Mouse (Mus musculus) layer of hippocampus, adult 2 months (tissue): ENCODE results near the gene Rnf144b. TPM values are rescaled to one million over a fixed set of nuclear protein-coding genes. Genes with fewer than 3 reads are reported as not detected.
A peak's percentile ranks its signal among the peaks of the same experiment; 100 is the strongest.

Experiments used
- DNase-seq, 2 experiments: peaks; one replicate each; pipeline ENCODE4 v3.0.0; 2022; ENCODE audit warnings: low spot score in 2 of 2
- H3K27ac ChIP-seq: fragments of 200-600 bp; 2 replicates; pipeline ENCODE4 v1.8.1; 2022
- H3K4me3 ChIP-seq: fragments of 200-600 bp; 2 replicates; pipeline ENCODE4 v1.8.1; 2022; ENCODE audit warnings: mild to moderate bottlenecking
- CTCF ChIP-seq: fragments of 200-600 bp; conservative IDR thresholded peaks from 2 replicates; pipeline ENCODE4 v1.8.1; 2022; ENCODE audit warnings: antibody characterized with exemption, mild to moderate bottlenecking, moderate library complexity
- long read RNA-seq, 2 experiments: library from polyadenylated mRNA; stranded (forward); transcript quantifications; one replicate each; pipeline ENCODE4 v2.0.0; 2021; ENCODE audit warnings: borderline mapping rate in 2 of 2
- total RNA-seq, 2 experiments: library from RNA; stranded (reverse); gene quantifications; 2 replicates each; pipeline ENCODE4 v1.2.3; 2021

Rnf144b gene
- 10 to 100 TPM; 11.4 to 11.6 TPM for total RNA-seq
- long read RNA-seq, experiment 1, partial matches to known transcripts = 1 of 2 reads
- long read RNA-seq, experiment 1, other reads (novel, unspliced or antisense) = 0 of 2 reads
- long read RNA-seq, experiment 2, full-length matches to known transcripts = 1 of 3 reads
- long read RNA-seq, experiment 2, partial matches to known transcripts = 0 of 3 reads
- long read RNA-seq, experiment 2, other reads (novel, unspliced or antisense) = 2 of 3 reads

DNA sequence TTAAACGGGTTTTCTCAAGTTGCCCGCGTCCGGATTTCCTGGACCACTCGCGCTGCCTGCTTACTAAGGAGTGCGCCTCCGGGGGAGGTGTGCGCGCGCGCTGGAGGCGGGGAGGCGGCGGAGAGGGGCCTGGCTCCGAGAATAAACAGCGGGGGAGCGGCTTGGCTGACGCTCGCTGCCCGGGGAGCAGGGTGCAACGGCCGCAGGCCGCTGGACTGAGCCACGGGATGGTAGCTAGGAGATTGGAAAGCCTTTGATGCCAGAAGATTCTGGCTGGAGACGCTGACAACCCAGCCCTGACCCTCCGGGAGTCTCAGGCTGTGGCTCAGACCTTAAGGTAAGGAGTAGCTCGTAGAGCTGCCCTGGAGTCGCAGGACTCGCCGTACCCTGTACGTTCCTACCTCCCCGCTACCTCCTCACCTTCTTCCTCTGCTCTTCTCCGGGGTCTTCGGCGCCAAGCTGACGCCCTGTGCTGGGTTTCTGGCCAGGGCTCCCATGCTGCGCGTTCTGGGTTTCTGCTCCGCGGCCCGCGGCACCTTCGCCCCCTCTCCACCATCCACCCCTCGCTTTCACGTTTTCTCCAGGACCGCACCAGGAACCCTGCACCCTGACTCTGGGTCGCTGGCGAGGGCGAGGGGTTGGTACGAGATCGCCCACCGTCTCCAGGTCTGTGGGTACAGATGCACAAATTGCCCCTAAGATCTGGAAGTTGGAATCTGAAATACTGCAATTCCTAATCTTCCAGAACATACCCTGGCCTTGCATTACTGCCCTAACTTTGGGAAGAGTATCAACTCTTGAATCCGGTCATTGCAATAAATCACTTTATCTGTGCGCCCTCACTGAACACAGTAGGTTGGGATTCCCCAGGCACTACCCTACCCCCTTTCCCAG, at the start of gene Rnf144b:
Gene Rnf144b (plus strand): TSS at position 120 of the 894 bp plus-strand sequence.
- peak in 1 of 2 experiments; percentile 38 for DNase-seq
- no peak for TF ChIP-seq CTCF
- Histone ChIP-seq H3K4me3 (peak within 1 kb of the TSS; percentile 72), H3K27ac (peak within 1 kb of the TSS; percentile 61; the same call in 1 of the 2 replicates)

- no peak for TF ChIP-seq CTCF
- Histone ChIP-seq H3K27ac (no peak overlapping the region), H3K4me3 (no peak overlapping the region)
- DNase-seq = no peak
Observed at GRCm38 (mm10) chr13:47076156-47076555, 46.3 kb upstream of the Rnf144b start.

- DNase-seq = no peak
- no peak overlapping the region for H3K4me3 ChIP-seq
- no peak overlapping the region for H3K27ac ChIP-seq
- TF ChIP-seq CTCF = no peak
Observed at GRCm38 (mm10) chr13:47077367-47077766, 45.1 kb upstream of the Rnf144b start.

GRCm38 (mm10) chr13:47078799-47079198, 43.7 kb upstream of the Rnf144b start:
- no peak for DNase-seq
- Histone ChIP-seq H3K4me3 (no peak overlapping the region), H3K27ac (no peak overlapping the region)
- peak; percentile 59 for TF ChIP-seq CTCF

GRCm38 (mm10) chr13:47080905-47081505, 41.5 kb upstream of the Rnf144b start:
- peak; percentile 71 for TF ChIP-seq CTCF
- DNase-seq = no peak
- H3K4me3 ChIP-seq = no peak overlapping the region
- no peak overlapping the region for H3K27ac ChIP-seq

- TF ChIP-seq CTCF = no peak
- no peak overlapping the region for H3K4me3 ChIP-seq
- DNase-seq = no peak
- H3K27ac ChIP-seq = no peak overlapping the region
Observed at GRCm38 (mm10) chr13:47088433-47088832, 34.0 kb upstream of the Rnf144b start.

DNA sequence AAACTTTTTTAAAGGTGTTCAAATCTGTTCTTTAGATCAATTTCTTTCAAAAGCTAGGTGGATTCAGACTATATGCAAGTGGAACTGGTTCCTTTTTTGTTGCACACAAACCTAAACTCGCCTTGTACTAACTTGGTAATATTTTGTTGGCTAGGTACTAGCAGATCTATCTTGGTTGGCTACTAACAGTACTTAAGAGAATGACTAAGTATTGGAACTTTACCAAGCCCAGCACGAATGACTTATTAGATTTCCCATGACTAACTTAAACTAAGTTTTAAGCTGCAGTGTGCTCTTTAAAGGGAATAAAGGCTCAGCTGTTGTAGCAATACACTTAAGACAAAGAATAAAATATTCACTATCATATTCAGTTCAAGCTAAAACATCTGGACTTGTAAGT, 33.2 kb upstream of the Rnf144b start:
- TF ChIP-seq CTCF = no peak
- Histone ChIP-seq H3K4me3 (no peak overlapping the region), H3K27ac (no peak overlapping the region)
- DNase-seq = no peak

DNA sequence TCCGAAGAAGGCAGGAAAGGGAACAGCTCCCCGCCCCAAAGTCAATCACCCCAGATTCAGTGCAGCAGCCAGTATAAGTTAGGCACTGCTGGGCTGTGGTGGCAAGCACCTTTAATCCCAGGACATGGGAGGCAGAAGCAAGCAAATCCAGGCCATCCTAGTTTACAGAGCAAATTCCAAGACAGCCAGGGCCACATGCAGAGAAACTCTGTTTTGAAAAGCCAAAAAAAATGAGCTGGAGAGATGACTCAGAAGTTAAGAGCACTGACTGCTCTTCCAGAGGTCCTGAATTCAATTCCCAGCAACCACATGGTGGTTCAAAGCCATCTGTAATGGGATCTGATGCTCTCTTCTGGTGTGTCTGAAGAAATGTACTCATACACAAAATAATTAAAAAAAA, 28.7 kb upstream of the Rnf144b start:
- H3K4me3 ChIP-seq = no peak overlapping the region
- no peak for DNase-seq
- H3K27ac ChIP-seq = no peak overlapping the region
- no peak for TF ChIP-seq CTCF

DNA sequence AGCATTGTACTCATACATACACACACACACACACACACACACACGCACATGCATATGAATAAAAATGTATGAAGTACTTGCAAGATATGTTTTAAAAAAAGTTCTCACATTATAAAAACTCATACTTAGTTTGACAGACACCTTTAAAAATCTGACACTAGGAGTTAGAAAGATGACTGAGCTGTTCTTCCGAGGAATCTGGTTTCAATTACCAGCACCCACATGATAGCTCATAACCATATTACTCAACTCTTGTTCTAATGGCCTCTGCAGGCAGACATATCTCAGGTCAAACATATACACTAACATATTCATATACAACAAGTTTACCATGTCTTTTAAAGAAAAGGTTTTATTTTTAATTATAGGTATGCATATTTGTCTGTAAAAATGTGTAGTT, 25.9 kb upstream of the Rnf144b start:
- H3K4me3 ChIP-seq = no peak overlapping the region
- DNase-seq = no peak
- no peak for TF ChIP-seq CTCF
- H3K27ac ChIP-seq = no peak overlapping the region

GRCm38 (mm10) chr13:47099265-47099664, 23.2 kb upstream of the Rnf144b start:
- Histone ChIP-seq H3K4me3 (no peak overlapping the region), H3K27ac (no peak overlapping the region)
- TF ChIP-seq CTCF = no peak
- no peak for DNase-seq

DNA sequence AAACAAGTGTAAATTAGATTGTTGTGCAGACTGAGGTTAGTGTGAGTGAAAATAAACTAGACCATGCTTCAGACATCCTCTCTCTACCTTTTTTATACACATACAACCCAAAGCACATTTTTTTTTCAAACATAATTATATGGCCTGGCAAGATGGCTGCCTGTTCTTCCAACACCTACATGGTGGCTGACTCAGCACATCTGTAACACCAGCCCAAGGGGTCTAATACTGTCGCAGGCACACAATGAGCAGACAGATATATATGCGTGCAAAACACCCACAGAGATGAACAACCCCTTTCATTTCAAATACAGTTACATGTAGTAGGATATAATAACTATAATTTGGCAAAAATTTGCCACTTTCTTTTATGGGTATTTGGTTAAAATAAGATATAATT, 21.9 kb upstream of the Rnf144b start:
- DNase-seq = no peak
- no peak for TF ChIP-seq CTCF
- Histone ChIP-seq H3K4me3 (no peak overlapping the region), H3K27ac (no peak overlapping the region)

DNA sequence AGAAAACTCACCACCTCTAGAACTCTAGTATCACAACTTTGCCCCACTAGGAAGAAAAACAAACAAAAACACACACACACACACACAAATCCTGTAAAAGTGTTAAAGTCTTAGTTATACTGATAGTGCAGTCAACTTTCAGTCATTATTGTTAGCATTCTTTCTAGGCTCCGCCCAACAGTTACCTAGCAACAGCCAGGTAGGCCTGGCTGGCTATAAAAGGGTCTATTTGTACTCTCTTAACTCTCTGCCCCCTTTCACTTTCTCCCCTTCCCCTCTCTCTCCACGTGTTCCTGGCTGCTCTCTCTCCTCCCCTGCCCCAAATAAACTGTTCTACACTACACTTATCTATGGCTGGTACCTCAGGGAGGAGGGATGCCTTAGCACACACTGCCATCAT, 18.3 kb upstream of the Rnf144b start:
- no peak overlapping the region for H3K27ac ChIP-seq
- no peak for TF ChIP-seq CTCF
- DNase-seq = no peak
- H3K4me3 ChIP-seq = peak overlapping the region; percentile 79

DNA sequence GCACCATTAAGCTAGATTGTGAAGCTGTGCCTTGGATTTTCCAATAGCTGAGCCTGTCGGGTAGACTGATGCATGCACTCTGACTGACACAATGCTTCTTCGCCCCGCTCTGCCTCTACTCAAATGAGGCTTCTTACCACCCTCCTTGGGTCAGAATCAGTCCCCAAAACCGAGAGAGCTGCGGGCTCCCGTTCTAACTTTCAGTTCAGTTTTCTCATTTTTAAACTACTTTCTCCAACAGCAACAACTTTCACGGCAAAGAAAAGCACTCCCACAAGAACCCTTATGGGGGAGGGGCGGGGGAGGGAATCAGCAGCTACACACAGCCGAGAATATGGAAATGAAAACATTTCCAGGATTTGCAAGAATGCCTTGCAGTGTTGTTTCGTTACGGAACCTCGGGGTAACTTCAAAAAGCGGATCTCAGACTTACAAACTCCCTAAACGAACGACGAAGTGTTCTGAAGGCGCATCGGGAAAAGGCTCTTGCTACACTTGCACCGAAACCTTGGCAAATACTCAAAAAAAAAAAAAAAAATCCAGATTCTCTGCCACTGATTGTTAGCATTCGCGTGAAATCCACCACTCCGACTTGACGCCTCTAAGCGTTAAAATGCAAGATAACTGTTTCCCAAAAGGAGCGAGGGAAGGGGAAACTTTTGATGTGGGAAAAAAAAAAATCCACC, 17.5 kb upstream of the Rnf144b start:
- Histone ChIP-seq H3K27ac (peak overlapping the region; percentile 95), H3K4me3 (peak overlapping the region; percentile 79)
- no peak for DNase-seq
- no peak for TF ChIP-seq CTCF
